Mouse (Mus musculus) left cerebral cortex, postnatal 10 days (tissue): ENCODE data around the gene Cmpk1. TPM values are rescaled to one million over a fixed set of nuclear protein-coding genes. Genes with fewer than 3 reads are reported as not detected.
"Not testable (repeated sequence)": the region's sequence is repeated elsewhere in the genome, so short reads cannot be mapped to it uniquely, and the experiment has no call there.

Source experiments
- DNase-seq, 2 experiments: peaks; one replicate each; pipeline ENCODE4 v3.0.0; 2021 to 2022; ENCODE audit warnings: low spot score in 2 of 2, mixed read lengths in 1 of 2; ENCODE audit errors: extremely low spot score in 1 of 2
- intact Hi-C: fragments of 180-260 bp; cut with DNase I; formaldehyde crosslinking; loops from one replicate; pipeline ENCODE4 v1.15.1; 2025
- total RNA-seq, 2 experiments: library from RNA; stranded (reverse); gene quantifications; 2 replicates each; pipeline ENCODE4 v1.2.3; 2021

Cmpk1 gene
- total RNA-seq = 100 to 1,000 TPM; 132 to 133 TPM

DNA sequence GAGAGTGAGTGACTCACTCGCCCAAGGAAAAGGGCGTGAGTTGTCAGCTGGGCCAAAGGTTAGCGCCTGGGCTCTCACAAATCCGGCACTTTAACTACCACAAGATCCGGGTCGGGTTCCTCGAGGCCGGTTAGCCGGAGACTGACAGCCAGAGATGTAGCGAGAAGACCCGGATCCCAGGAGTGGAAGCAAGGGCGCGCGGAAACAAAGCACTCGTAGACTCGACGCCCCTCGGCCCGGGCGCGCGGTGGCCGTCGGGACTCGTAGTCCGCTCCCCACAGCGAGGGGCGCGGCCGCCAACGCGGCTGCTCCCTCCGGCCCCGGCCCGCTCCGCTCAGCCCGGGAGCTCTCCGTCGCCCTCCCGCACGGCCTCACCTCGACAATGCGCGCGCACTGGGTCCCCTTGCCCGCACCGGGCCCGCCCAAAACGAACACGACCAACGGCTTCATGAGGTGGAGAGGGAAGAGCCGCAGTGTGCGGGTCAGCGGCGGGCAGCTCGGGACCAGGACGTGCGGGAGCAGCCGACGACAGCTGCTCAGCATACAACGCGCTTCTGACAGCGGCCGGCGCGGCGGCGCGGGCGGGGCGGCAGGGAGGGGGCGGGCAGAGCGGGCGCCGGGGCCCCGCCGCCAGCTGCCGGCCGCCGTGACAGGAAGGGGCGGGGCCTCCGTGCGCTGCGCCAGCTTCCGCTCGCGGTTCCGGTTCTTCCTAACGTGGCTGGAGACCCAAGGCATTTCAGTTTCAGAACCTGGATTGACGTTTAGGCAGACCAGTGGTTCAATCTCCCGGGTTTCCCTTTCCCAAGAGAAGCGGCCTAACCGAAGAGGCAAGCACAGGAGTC lies at the start of gene Cmpk1:
Cmpk1 (minus strand) TSS at position 651 of the 842 bp plus-strand sequence.
- intact Hi-C loops = no loop called here
- DNase-seq = peak; percentile 73 to 95

- intact Hi-C loops = no loop called here
- no peak for DNase-seq
Measured at GRCm38 (mm10) chr4:115035043-115035442, 48.0 kb upstream of the Cmpk1 start.

- DNase-seq = no peak
- intact Hi-C loops = no loop called here
Measured at GRCm38 (mm10) chr4:115019997-115020396, 33.0 kb upstream of the Cmpk1 start.

GRCm38 (mm10) chr4:115014276-115014675 lies 27.2 kb upstream of the Cmpk1 start:
- intact Hi-C loops = no loop called here
- DNase-seq = no peak

- intact Hi-C loops = no loop called here
- DNase-seq = no peak
Measured at GRCm38 (mm10) chr4:115000429-115000795, 13.4 kb upstream of the Cmpk1 start.

DNA sequence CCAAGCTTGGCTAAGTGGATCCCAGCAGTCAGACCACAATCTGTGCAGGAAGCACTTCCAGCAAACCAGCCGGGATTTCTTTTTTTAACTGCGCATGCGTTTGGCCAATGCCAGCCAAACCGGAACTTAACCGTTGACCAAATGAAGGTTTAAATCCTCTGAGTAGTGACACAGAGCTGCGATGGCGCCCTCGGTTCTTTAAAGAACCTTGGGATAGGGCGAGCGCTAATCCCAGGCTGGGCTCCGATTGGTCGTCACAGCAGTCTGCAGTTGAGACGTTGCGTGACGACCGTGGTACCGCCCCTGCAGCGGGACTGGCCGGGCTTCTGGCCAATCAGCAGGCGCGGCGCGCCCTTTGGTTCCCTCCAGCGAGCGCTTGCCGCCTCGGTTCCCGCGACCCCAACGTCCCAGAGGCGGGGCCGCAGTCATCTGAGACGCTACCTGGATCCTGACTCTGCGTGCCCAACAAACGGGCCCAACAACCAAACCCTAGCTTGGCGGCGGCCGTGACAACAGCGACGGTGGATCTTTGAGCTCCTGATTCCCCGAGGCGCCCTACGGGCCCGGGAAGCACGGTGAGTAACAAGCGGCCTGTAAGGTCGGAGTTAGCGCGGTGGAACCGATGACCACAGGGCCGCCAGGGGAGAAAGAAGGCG lies 12.9 kb upstream of the Cmpk1 start, which contains the start of gene Stil:
Stil (plus strand) TSS at position 387 of the 656 bp plus-strand sequence.
- DNase-seq = peak; percentile 96 to 98
- intact Hi-C loops = loop anchor here (5.0 kb wide), 1 partner anchor 97 kb away; no protein-coding TSS in a partner anchor

DNA sequence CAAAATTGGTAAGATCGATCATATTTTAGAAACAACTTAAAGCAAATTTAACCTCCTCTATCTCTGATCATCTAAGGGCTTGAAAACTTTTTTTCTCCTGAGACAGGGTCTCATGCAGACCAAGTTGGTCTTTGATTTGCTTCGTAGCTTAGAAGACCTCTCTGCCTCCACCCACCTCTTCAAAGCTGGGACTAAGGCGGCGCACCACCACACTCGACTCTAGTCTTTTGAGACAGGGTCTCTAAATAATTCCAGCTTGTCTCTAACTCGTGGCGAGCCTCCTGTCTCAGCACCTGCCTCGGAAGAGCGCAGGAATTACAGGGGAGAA lies 12.4 kb upstream of the Cmpk1 start:
- intact Hi-C loops = loop anchor here (5.0 kb wide), 1 partner anchor 98 kb away; no protein-coding TSS in a partner anchor
- no peak for DNase-seq

GRCm38 (mm10) chr4:114997051-114997450 lies 10.0 kb upstream of the Cmpk1 start:
- peak in 1 of 2 experiments; percentile 35 for DNase-seq
- intact Hi-C loops = loop anchor here (5.0 kb wide), 1 partner anchor 100 kb away; no protein-coding TSS in a partner anchor

DNA sequence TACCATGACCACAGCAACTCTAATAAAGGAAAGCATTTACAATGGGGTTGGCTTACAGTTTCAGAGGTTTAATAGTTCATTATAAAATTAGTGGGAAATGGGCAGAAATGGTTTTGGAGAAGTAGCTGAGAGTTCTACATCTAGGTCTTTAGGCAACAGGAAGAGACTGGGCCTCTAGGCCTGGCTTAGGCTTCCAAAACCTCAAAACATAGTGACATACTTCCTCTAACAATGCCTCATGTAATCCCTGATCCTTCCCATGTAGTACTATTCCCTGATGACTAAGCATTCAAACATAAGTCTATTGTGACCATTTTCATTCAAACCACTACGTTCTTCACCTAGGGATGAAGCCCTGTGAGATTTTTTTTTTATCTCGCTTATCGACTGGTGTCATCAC lies 7.2 kb upstream of the Cmpk1 start:
- no peak for DNase-seq
- intact Hi-C loops = no loop called here

DNA sequence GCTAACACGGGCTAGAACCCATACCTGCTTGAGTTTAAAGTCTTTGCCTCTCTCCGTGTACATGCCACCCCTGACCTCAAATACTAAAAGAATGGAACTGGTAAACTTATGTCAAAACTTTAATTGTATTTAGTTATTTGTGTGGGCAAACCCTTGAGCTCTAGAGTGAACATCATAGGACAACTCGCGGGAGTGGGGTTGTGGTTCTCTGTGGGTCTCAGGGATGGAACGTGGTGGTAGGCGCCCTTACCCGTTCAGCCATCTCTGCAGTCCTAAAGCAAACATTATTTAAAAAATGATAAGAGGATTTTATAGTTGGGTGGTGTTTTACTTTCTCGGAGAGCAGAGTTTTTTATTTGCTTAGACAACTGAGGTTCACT lies 840 bp downstream of the Cmpk1 start:
- no peak for DNase-seq
- intact Hi-C loops = no loop called here

GRCm38 (mm10) chr4:114983020-114983419 lies 4.0 kb downstream of the Cmpk1 start:
- intact Hi-C loops = no loop called here
- DNase-seq = no peak

- DNase-seq = no peak
- intact Hi-C loops = no loop called here
Measured at GRCm38 (mm10) chr4:114982619-114983018, 4.4 kb downstream of the Cmpk1 start.

DNA sequence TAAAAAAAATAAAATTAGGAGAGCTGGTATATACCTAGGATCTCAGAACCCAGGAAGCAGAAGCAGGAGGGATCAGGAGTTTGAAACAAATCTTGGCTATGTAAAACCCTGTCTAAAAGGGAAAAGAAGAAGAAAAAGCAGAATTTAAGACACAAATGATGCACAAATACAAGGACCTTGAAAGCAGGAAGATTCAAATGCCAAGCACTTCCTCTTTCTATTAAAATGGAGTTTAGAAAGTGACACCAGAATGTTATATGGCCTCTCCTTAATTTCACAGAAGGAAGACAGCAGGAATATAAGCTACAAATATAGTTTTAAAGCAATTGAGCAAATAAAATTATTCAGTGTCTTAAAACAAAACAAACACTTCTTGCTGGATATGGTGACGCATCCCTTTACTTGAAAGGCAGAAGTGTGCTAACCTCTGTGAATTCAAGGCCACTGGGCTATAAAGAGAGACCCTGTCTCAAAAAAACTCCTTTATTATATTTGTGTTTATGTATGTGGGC lies 13.8 kb downstream of the Cmpk1 start:
- no peak for DNase-seq
- intact Hi-C loops = no loop called here

- intact Hi-C loops = no loop called here
- DNase-seq = no peak
Measured at GRCm38 (mm10) chr4:114970736-114971135, 16.3 kb downstream of the Cmpk1 start.

- intact Hi-C loops, DNase-seq: not testable (repeated sequence)
Measured at GRCm38 (mm10) chr4:114960881-114961280, 26.2 kb downstream of the Cmpk1 start.

DNA sequence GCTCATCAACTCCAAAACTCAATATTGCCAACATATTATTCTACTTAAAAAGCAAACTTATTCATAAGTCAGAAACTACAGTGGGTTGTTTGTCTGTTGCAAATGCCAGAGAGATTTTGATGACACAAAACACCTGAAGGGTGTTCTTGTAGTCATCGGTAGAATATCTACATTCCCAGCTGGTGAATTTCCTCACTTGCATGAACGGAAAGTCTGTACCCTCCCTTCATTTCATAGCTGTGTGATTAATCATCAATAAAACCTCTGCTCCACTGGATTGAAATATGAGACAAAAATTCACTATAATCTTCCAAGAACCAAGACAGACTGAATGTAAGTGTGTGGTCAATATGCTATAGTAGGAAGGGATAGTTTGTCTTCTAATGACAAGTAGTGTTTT lies 27.5 kb downstream of the Cmpk1 start:
- no peak for DNase-seq
- intact Hi-C loops = no loop called here

DNA sequence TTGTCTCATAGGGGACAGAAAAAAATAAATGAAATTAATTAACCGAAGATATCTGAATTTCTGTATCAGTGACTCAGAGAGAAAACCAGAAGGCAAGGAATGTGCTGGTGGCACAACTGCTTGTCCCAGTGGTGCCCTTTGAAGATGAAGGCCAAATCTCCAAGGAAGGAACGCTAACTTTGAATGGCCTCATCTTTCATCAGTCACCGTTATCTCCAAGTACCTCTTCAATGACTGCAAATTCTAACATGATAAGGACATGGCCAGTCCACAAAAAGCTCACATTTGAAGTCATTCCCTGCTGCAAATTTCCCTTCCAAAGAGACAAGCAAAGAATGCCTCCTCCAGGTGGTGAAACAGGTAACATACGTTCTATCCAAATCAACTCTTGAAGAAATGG lies 28.3 kb downstream of the Cmpk1 start:
- intact Hi-C loops = no loop called here
- no peak for DNase-seq

DNA sequence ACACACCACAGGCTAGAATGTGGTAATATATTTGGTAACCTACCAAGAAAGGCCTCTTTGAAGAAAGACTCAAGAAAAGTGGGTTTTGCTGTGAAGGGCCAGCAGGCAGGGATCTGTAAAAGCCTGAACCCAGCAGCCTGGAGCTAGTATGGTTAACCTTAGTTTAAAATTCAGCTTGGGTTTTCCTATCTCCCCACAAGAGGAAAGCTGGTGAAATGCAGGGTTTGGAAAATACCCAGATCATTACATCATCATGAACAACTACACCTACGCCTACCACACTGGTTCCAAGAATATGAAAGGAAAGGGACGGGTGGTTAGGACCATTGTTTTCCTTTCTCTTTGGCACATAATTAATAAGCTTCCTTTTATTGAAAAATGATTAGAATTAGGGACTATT lies 28.8 kb downstream of the Cmpk1 start:
- no peak for DNase-seq
- intact Hi-C loops = no loop called here

GRCm38 (mm10) chr4:114957403-114957802 lies 29.6 kb downstream of the Cmpk1 start:
- DNase-seq = peak in 1 of 2 experiments; percentile 35
- intact Hi-C loops = no loop called here

- DNase-seq = no peak
- intact Hi-C loops = no loop called here
Measured at GRCm38 (mm10) chr4:114953172-114953571, 33.9 kb downstream of the Cmpk1 start.
